1 mouse cellular context compared by ENCODE assay signal in the genomic region with DNA sequence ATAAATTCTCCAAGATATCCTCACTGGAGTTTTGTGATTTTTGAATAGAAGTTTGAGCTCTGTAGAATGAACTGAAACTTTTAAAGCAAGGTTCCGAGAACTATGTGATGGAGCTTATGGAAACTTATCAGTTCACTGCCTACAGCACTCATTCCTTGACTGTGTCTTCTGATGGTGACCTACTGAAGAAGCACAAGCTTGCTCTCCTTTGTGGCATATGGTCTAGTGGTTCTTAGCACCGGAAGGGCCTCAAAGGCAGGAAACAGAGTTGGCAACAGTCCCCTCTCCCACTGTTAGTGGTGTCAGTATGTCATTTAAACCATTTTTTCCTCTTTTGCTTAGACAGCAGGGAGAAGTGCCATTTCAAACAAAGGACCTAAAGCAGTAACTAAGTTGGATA.
TF ChIP-seq lines count a peak whose summit lies in the region.

No protein-coding gene starts in this region.

TF ChIP-seq in CH12.LX, 34 proteins besides CTCF, POLR2A, EP300 and RAD21 (continued from another document):
- no peak for TF ChIP-seq PAX5 (IDR thresholded peaks at IDR 0.05; ENCODE audit: low read length)
- no peak for TF ChIP-seq USF1 (IDR thresholded peaks at IDR 0.05; ENCODE audit: low read depth, low read length)
- no peak for TF ChIP-seq USF2 (conservative IDR thresholded peaks at IDR 0.05; ENCODE audit: low read depth, low read length)
- no peak for TF ChIP-seq CHD2 (IDR thresholded peaks at IDR 0.05; ENCODE audit: low read length)
- no peak for TF ChIP-seq MAFK (IDR thresholded peaks at IDR 0.05; ENCODE audit: insufficient replicate concordance, low read length)
- TF ChIP-seq NELFE (IDR thresholded peaks at IDR 0.05; ENCODE audit: low read depth, low read length), result peak; percentile 49; the same call in 1 of the 2 replicates
- TF ChIP-seq MYC (IDR thresholded peaks at IDR 0.05; ENCODE audit: low read depth, low read length), result peak; percentile 88; the same call in 1 of the 2 replicates
- TF ChIP-seq ZC3H11A (IDR thresholded peaks at IDR 0.05; ENCODE audit: low read depth, low read length), result no peak
- TF ChIP-seq CHD1 (IDR thresholded peaks at IDR 0.05; ENCODE audit: low read depth, low read length), result no peak
- no peak for TF ChIP-seq MAZ (IDR thresholded peaks at IDR 0.05; ENCODE audit: low read depth, low read length)
- TF ChIP-seq JUND (conservative IDR thresholded peaks at IDR 0.05; ENCODE audit: low read depth, low read length), result peak; percentile 71
- 0 out of 2 replicates have a peak, but pooled peaks have one; percentile 47 for TF ChIP-seq ZMIZ1 (IDR thresholded peaks at IDR 0.05; ENCODE audit: low read depth, low read length)
- no peak; the same call in 1 of the 2 replicates for TF ChIP-seq ZNF384 (IDR thresholded peaks at IDR 0.05; ENCODE audit: low read depth, low read length)
- no peak for TF ChIP-seq HCFC1 (IDR thresholded peaks at IDR 0.05; ENCODE audit: low read depth, low read length)
- 0 out of 2 replicates have a peak, but pooled peaks have one; percentile 14 for TF ChIP-seq E2F4 (IDR thresholded peaks at IDR 0.05; ENCODE audit: insufficient replicate concordance, low read depth, low read length)
- TF ChIP-seq TCF12 (IDR thresholded peaks at IDR 0.05; ENCODE audit: low read depth, low read length), result 0 out of 2 replicates have a peak, but pooled peaks have one; percentile 35
- 0 out of 2 replicates have a peak, but pooled peaks have one; percentile 39 for TF ChIP-seq POLR2AphosphoS2 (IDR thresholded peaks at IDR 0.05; ENCODE audit: low read depth, low read length)
- peak; percentile 75 for TF ChIP-seq SIN3A (IDR thresholded peaks at IDR 0.05; ENCODE audit: low read length)
- TF ChIP-seq JUN (IDR thresholded peaks at IDR 0.05; ENCODE audit: insufficient read depth, low read depth, low read length), result peak; percentile 45; the same call in 1 of the 2 replicates
- TF ChIP-seq GABPA (IDR thresholded peaks at IDR 0.05; ENCODE audit: insufficient replicate concordance, low read depth, low read length), result no peak
- TF ChIP-seq KAT2A (IDR thresholded peaks at IDR 0.05; ENCODE audit: insufficient replicate concordance, low read length), result no peak
- TF ChIP-seq RCOR1 (conservative IDR thresholded peaks at IDR 0.05; ENCODE audit: low read depth, low read length), result no peak
- TF ChIP-seq ELF1 (IDR thresholded peaks at IDR 0.05; ENCODE audit: low read depth, low read length), result peak; percentile 40; the same call in 1 of the 2 replicates
- no peak; the same call in 1 of the 2 replicates for TF ChIP-seq BHLHE40 (IDR thresholded peaks at IDR 0.05; ENCODE audit: low read depth, low read length)
- no peak for TF ChIP-seq NRF1 (IDR thresholded peaks at IDR 0.05; ENCODE audit: low read depth, low read length)
- TF ChIP-seq ETS1 (conservative IDR thresholded peaks at IDR 0.05; ENCODE audit: low read depth, low read length), result peak; percentile 43; the same call in 1 of the 2 replicates
- TF ChIP-seq MAX (IDR thresholded peaks at IDR 0.05; ENCODE audit: low read length), result peak; percentile 59; the same call in 1 of the 2 replicates
- TF ChIP-seq ZKSCAN1 (IDR thresholded peaks at IDR 0.05; ENCODE audit: borderline replicate concordance, low read depth, low read length), result peak; percentile 23; the same call in 1 of the 2 replicates
- 0 out of 2 replicates have a peak, but pooled peaks have one; percentile 77 for TF ChIP-seq TBP (conservative IDR thresholded peaks at IDR 0.05; ENCODE audit: low read depth, low read length)
- TF ChIP-seq MEF2A (IDR thresholded peaks at IDR 0.05; ENCODE audit: borderline replicate concordance, low read depth, low read length), result no peak
- TF ChIP-seq IRF4 (IDR thresholded peaks at IDR 0.05; ENCODE audit: low read depth, low read length), result peak; percentile 56; the same call in 1 of the 2 replicates
- TF ChIP-seq SMC3 (IDR thresholded peaks at IDR 0.05; ENCODE audit: low read depth, low read length), result no peak
- TF ChIP-seq MXI1 (IDR thresholded peaks at IDR 0.05; ENCODE audit: low read depth, low read length), result no peak
